Mouse (Mus musculus) 3134 (cell line): ENCODE results near the gene Kdm1b.

Experiments
- DNase-seq: peaks from one replicate; pipeline ENCODE4 v3.0.0-alpha.2; 2011; ENCODE audit warnings: low spot score; ENCODE audit not compliant: insufficient read length; ENCODE audit errors: extremely low read depth

Kdm1b gene

GRCm38 (mm10) chr13:47105711-47106579, 62.6 kb downstream of the Kdm1b start, which contains the start of gene Dek:
TSS of gene Dek (minus strand) at chr13:47106201.
- peak; percentile 86 for DNase-seq

GRCm38 (mm10) chr13:47106580-47106888, 63.2 kb downstream of the Kdm1b start:
- no peak for DNase-seq

- no peak for DNase-seq
These were observed 65.9 kb downstream of the Kdm1b start for GRCm38 (mm10) chr13:47109239-47109638.

GRCm38 (mm10) chr13:47111185-47111584, 67.9 kb downstream of the Kdm1b start:
- no peak for DNase-seq

GRCm38 (mm10) chr13:47112056-47112455, 68.8 kb downstream of the Kdm1b start:
- no peak for DNase-seq

GRCm38 (mm10) chr13:47112924-47113323, 69.6 kb downstream of the Kdm1b start:
- no peak for DNase-seq

GRCm38 (mm10) chr13:47116000-47116399, 72.7 kb downstream of the Kdm1b start:
- no peak for DNase-seq

GRCm38 (mm10) chr13:47121333-47121889, 78.1 kb downstream of the Kdm1b start:
- DNase-seq: no peak

GRCm38 (mm10) chr13:47122537-47123430, 79.5 kb downstream of the Kdm1b start, which contains the start of gene Rnf144b:
TSS of gene Rnf144b (plus strand) at chr13:47122656.
- no peak for DNase-seq

GRCm38 (mm10) chr13:47124449-47124848, 81.2 kb downstream of the Kdm1b start:
- DNase-seq: no peak

GRCm38 (mm10) chr13:47124986-47125385, 81.7 kb downstream of the Kdm1b start:
- DNase-seq: no peak

GRCm38 (mm10) chr13:47125595-47125994, 82.3 kb downstream of the Kdm1b start:
- no peak for DNase-seq

- no peak for DNase-seq
These were observed 85.8 kb downstream of the Kdm1b start for GRCm38 (mm10) chr13:47129090-47129489.

GRCm38 (mm10) chr13:47133058-47133457, 89.8 kb downstream of the Kdm1b start:
- DNase-seq: no peak

- DNase-seq: no peak
These were observed 91.5 kb downstream of the Kdm1b start for GRCm38 (mm10) chr13:47134836-47135235.
